Mouse (Mus musculus): Measurements from ENCODE around the gene B4galt3.

GRCm38 (mm10) chr1:171320151-171320550 lies 50.0 kb downstream of the B4galt3 start:
- TF ChIP-seq POLR2A (IDR thresholded peaks at IDR 0.05; ENCODE audit: borderline replicate concordance, extremely low read depth, low read depth, low read length) (no peak), CTCF (IDR thresholded peaks at IDR 0.05; ENCODE audit: insufficient read depth, low read length) (no peak)

Data from lung, adult 2 months (tissue).